Mouse (Mus musculus): ENCODE measurements around the gene Map3k21.

Map3k21 gene

DNA sequence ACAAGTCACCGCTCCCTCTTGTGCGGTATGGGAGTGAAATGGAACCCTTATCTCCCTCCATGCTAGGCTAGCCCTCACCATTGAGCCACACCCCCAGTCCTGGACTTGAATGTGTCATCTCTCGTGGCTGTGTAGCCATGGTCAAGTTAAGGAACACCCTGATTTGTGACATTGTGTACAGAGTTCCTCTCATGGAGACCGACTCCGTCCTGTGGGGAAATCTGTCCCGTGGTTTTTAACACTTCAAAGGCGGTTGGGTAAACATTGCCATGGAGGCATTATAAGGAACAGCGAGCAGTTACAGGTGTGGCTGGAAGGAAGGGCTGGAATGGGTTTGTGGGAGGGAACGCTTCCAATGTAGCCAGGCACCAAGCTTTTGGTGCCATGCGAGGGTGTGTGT is 6.8 kb downstream of the Map3k21 start:
- DNase-seq: no peak

DNA sequence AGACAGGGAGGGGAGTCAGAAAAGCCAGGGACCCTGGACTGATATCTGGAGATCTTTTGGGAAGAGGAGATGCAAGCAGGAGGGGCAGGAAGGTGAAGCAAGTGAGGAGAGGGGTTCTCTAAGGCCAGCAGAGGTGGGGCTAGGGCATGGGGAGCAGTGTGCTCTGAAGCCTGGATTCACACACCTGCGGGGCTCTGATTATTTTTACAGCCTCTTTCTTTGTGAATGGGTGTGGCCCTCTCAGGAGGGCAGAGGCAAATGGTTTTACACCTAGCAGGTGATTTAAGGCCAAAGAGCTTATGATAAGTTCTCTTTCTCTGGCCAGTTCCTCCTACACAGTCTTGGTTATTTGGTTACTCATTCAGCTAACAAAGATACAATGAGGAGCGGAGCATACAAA is 8.5 kb downstream of the Map3k21 start:
- DNase-seq: no peak

DNA sequence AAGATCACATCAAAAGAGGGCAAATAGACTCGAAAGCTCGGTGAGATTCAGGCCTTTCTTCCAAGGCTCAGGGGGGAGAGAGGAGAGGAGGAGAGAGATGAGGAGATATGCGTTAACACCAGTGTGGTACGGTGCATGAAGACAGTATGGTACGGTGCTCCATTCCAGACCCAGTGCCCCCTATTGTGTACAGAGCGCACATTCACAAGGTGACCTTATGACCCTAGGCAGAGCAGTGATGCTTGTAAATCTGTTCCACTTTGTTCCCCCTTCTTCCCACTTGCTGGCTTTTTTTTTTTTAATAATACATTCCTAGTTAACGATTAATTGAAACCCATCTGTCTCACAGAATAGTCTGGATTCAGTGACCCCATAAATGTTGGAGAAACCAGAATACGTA is 9.3 kb downstream of the Map3k21 start:
- DNase-seq: peak; percentile 24

DNA sequence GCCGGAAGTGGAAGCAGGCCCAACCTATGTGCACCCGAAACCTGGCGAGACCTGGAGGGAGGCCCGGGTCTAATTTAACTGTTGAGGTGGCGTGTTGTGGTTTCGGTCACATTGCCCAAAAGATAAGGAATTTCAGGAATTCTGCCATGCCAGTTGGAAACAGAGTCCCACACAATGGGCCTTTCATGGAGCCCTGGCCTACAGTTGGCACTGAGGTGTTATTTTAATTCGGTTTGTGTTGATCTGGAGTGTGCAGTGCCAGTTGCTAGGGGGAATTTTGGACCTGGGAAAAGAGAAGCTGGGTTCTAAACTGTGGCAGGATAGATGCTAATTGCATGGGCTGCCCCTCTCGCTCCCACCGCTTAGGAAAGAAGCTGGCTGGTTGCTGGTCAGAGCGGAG is 10.0 kb downstream of the Map3k21 start:
- no peak for DNase-seq

DNA sequence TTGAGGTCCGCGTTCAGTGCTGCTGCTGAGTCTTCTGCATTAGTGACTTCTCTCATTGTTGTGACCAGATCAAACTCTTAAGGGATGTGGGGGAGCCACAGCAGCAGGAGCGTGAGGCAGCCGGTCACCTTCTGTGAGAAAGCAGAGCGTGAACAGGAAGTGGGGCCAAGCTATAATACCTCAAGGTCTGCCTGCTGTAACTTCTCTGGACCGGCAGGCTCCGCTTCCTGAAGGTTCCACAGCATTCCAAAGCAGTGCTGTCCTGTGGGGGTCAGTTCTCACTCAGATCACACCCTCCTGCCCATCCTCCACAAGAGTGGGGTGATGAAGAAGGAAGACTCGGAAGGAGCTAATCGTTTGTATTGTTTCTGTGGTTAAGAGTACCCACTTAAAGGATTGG is 10.5 kb downstream of the Map3k21 start:
- DNase-seq: peak; percentile 44

DNA sequence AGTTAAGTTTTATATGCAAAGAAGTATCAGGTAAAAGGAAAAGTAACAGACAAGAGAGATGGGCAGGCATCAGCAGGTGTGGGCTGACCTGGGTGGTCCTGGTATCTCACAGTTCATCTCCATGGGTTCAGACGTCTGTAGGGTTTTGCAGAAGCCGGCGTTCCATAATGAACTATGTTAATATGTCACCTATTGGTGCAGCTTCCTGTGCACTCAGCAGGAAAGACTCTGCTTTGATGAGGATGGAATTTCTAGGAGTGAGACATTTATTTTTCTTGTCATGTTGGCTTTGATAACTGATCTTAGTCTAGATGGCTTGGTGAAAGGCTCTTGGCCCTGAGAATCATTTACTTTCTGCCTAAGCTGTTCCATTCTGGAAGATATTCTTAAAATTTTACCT is 12.1 kb downstream of the Map3k21 start:
- DNase-seq: no peak

DNA sequence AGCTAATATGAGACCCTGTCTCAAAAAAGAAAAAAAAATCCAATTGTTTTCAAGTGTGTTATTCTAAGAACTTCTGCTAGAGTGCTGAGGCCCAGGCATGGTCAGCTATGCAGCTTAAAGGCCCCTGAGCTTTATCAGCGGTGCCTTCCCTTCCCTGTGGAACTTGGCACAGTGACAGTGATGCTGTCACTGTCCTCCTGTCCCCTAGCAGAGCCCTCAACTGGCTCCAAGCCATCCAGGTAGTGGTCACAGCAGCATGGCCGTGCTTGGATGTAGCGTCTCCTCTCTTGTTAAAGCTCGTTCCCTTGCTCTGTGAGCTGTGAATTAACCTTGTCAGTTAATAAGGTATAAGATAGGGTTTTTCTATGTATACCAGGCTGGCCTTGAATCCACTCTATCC is 16.4 kb downstream of the Map3k21 start:
- no peak for DNase-seq

DNA sequence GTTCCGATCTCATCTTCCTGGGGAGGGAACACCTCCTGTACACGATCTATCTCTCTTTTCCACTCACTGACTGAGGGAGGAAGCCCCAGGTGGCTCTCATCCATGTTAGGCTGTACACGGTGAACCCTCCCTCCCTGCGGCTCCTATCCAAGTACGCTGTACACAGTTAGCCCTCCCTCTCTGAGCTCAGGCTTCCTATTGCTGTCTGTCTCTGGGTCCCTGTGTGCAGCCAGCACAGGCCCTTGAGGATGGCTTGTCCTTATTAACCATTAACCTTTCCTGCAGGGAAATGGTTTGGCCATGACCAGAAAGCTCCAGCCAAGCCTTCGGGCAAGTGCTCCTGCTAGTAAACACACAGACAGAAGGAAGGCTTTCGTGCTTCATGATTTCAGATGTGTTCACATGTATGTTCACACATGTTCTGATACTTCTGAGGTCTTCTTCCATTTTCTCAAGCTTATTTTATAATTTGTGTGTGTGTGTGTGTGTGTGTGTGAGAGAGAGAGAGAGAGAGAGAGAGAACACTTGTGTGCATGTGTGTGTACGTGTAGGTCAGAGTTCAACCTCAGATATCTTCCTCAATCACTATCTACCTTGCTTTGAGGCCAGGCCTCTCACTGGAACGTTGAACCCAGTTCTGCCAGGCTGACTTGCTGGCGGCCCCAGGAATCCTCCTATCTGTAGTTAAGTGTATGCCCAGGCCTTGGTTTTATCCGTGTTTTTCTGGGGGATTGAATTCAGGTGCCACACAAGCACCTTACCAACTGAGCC is 20.2 kb downstream of the Map3k21 start:
- DNase-seq: peak; percentile 57

DNA sequence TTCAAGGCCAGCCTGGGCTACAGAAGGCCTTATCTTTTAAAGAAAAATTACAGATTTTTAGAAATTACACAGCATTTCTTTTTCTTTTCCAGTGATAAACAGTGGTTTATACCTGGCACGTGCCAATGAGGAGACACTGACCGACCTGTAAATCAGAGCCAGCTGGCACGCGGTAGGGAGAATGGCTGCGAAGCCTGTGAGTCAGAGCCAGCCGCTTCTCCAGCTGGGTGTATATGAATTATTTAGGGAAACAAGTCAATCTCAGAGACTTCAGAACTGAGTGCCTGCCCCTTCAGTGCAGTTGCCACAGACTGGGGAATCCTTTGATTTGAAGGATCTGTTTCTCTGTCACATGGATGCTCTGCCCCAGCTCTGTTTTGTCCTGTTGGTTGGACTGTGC is 21.6 kb downstream of the Map3k21 start:
- DNase-seq: no peak

DNA sequence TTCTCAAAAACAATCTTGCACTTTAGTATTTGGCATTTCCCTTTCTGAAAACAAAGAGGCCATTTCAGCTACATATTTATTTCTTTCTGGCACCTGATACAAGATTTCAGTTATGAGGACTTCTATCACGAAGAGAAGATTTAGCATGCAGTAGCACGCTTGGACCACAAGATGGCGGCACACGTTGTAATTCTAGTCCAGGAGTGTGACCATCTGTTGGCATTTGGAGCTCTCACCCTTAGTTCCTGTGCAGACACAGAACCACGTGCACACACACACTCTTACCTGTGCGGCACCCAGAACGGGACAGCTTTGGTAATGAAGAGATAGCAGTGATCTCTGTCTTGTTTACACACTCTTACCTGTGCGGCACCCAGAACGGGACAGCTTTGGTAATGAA is 25.4 kb downstream of the Map3k21 start:
- DNase-seq: peak; percentile 76

DNA sequence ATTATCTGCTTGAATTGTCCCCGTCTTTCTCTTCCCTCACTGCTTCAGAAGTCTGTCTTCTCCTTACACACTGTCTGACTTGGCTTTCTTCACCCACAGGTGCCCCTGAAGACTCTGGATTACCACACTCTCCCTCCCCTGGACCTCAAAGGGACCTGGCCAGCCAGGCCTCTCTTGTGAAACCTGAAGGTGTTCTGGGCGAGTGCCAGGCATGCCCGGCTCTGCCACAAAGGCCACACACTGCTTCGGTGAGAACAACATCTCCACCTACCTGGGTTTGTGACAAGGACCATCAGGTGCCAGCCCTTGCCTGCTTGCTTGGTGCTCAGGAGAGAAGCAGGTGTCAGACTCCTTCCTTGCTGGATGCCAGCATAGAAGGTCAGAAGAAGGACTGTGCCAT is 34.3 kb downstream of the Map3k21 start:
- DNase-seq: no peak

DNA sequence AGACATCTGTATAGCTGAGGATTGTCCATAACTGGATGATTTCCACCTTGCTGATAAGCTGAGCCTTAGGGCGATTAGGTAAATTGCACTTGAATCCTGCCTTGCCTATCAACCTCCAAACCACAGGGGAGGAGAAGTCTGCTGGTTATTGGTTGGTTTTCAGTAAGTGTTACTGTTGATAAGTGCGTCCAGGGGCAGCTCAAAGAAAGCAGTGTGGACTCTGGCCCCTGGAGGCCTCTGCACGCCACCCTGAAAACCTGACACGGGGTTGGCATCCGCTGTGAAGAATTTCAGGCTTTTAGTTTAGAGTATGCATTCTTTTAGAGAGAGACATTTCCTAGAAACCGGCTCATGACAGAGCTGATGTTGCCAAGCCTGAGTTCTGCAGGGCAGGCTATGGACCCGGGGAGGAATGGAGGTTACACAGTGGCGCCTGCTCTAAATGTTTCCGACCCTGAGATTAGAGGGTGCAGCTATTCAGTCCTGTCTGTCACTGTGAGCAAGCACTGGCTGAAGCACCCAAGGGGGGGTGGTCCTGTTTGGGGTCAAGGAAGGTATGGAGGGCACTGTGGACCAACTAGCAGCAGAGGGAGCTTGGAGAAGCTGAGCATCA is 38.6 kb downstream of the Map3k21 start:
- DNase-seq: peak; percentile 23

DNA sequence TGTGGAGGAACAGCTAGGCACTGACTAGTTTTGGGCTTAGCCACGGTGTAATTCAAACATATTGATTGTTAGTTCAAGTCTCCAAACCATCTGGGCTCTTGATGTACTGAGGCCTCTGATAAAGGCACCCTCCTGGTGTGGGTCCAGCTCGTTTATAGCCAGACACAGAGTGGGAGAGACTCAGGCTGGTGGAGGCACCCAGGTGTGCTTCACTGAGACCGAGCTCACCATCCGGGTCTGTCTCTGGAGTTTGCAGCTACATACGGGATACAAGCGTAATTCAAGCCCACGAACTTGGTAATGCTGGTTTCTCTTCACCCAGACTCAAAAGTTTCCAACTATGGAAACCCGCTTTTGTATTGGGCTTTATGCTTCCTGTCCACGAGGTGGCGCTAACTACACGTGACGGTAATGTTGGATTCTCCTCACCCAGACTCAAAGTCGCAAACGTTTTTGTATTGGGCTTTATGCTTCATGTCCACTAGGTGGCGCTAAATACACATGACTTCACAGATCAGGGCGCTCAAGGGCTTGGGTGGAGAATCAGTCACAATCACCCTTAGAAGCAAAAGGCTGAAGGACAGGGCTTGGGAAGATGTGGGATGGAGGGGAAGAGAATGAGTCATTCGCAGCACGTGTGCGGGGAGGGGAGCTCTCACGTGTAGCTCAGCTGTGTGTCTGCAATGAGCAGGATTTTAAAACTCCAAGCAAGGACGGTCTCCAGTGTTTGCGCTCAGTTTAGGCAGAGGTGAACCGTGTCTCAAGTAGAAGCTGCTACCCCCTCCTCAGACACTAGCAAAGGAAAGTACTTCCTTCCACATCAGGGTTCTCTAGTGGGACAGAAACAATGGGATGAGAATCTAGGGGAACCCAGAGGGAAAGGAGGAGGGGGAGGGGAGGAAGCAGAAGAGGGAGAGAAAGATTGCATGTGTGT is 40.0 kb downstream of the Map3k21 start:
- DNase-seq: peak; percentile 90

DNA sequence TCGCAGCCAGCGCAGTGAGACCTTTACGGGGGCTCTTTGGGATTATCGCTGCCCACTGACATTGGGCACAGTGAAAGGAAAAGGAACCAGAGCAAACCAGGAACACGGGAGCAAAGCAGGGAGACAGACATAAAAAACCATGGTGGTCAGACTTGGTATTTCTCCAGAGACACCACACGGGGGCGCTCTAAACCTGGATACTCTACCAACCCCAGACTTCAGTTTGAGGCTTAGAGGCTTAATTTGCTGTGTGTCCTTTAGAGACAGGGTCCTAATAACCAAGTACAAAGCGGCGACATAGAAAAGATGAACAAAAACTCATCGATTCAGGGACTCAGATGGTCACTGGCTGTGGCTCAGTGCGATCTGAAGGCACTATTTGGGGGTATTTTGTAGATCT is 45.4 kb downstream of the Map3k21 start:
- DNase-seq: peak; percentile 73

DNA sequence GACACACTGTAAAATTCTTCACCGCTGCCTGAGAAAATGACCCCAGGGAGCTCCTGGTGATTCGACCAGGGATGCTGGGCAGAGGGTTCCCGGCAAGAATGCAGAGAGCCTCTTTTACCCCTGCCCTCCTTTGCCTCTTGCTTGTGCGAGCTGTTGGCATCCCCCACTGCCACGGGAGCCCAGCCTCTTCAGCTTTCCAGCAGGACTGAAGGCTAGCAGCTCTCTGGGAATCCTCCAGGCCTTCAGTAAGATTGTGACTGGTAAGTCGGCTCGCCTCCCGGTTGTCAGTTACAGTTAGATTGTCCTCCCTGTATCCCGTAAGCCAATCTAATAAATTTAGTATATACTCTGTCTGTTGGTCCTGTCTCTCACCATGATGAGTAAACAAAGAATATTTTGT is 46.5 kb downstream of the Map3k21 start:
- no peak for DNase-seq

DNA sequence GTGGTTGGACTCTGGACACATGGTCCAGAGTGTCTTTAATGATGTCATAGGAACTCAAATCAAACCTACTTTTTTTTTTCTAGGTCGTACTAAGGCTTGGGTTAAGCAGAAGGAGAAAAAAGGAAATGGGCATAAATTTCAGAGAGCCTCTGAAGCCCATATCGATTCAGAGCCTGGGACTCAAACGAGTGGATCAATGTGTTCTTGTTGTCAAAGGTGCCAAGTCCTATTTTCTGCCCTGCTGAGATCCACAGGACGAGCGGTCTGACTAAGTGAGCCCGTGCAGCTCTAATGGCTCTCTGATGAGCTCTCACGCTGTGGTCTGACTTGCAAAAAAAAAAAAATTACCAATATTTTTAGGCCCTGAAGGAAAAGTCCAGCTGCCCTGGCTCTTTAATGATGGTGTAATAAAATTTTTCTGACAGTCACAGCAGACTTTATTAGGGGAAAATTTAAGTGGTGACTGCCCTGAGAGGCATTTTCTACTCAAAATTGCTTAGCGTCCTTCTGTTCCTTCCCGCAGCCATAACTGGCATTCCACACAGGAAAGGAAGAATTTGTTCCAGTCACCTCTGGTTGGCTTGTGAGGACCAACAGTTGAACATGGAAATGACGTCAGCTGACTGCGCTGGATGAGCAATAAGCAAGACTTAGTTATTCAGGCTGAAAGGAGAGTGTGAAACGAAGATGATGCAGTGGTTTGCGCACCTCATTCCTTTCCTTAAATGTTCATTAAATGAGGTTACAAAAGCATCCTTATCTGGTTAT is 47.2 kb downstream of the Map3k21 start:
- no peak for DNase-seq

DNA sequence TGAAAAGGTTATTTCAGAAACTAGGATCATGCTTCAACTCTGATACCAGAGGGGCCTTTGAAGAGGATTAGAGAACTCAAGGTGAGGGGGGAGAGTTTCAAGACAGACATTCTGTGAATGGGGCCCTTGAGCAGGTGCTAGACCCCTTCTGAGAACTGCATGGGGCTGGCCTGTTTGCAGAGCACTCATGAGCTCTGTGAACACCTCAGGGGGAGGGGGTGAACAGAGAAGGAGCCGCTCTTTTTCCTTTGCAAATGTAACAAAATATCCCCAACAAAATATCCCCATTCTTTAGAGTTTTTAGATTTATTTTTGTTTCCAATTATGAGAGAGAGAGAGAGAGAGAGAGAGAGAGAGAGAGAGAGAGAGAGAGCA is 47.7 kb downstream of the Map3k21 start:
- no peak for DNase-seq

DNA sequence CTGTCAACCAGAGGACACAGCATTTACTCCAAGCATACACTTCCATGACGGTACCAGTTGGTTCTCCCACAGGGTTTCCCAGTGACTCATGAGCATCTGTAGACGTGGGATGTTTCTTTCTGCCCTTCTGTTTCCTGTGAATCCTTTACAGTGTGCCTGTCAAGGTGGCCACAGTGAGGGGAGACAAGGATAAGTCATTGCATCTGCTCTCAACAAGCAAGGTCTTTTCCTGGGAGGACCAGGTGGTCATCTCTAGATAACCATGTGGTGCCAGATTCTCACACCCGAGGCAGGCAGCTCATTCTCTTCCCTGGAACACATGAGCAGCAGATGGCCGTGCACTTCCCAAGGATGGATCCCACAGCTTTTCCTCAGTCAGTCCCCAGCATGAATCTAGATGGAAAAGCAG is 49.1 kb downstream of the Map3k21 start:
- DNase-seq: no peak

DNA sequence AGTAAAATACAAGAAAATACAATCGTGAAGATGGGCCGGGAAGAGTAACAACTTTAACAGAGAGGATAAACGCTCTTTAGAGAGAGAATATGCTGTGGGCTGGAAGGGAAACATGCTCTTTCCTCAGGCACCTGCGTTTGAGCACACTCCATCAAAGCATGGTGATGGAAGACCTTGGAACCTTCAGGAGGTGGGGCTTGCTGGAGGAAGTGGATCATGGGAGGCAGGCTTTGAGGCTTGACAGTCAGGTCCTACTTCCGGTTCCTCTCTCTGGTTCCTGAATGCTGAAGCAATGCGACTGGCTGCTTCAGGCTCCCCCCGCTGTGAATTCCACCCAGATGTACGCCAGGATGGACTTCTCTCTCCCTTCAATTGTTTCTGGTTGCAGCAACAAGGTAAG is 49.8 kb downstream of the Map3k21 start:
- no peak for DNase-seq

DNA sequence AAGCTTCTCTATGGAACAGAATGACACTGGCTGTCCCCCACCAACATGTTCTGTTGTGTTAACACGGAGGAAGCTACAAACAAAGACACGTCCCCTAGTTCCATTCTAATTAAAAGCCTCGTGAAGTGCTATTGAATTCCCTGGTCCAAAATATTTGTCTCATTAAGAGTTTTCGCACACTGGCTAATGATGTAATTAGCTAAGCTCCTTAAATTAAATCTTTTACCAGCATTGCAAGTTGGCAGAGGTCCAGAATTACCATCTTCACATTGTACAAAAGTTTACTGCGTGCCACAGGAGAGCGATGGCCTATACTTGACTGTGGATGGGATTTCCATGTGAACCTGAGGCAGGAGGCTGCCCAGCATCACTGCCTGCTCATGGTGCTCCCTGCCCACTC is 51.5 kb downstream of the Map3k21 start:
- no peak for DNase-seq

DNA sequence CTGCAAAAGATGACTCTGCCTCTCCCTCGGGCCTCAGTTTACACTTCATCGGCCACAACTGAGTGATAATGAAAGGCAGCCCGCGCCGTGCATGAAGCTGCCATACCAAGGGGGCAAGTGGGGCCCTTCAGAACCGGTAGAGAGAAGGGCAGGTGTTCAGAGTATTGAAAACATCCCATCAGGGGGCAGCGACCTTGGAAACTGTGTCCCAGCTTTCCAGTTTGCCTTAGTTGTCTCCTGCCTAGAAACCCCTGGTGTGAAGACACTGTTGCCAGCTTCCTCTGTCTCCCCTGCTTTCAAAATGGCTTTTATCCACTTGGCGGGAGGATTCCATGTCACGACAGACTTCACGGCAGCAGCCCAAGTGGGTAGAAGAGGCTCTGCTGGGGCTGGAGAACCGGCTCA is 53.6 kb downstream of the Map3k21 start:
- no peak for DNase-seq

DNA sequence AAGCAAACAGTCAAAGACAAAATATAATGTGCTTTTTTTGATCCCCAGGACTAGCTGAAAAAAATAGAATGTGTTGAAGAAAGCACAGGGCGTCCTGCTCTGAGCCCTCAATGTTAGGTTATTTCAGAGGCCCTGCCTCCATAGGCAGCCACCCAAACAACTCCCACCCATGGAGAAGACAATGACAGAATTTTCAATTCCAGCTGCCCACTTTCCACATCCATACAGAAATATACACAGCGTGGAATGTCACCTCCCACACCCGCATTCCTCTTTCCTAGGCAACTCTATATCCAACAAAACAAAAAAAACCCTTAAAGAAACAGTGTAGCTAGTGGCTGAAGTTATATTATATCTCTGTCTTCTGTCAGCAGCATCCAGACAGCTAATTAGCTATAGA is 61.1 kb downstream of the Map3k21 start:
- DNase-seq: no peak

DNA sequence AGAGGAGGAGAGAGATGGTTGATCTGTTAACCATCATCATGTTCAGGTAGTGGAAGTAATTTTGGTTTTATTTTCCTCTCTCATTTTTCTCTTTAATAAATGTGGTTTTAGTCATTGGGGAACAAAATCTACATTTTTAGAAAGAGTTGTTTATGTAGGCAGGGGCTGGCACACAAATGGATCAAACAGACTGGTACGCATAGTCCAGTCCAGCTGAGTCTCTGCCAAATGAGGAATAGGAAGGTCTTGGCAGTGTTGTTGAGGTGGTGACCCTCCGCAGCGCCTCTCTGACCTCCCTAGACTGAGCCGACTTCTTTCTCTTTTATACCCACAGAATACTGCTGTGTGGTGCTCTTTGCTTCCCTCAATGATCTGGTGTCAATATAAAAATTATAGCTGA is 65.7 kb downstream of the Map3k21 start:
- DNase-seq: no peak

Data from kidney, postnatal 10 days (tissue).